Mouse (Mus musculus): ENCODE data around the gene Grid1.

DNA sequence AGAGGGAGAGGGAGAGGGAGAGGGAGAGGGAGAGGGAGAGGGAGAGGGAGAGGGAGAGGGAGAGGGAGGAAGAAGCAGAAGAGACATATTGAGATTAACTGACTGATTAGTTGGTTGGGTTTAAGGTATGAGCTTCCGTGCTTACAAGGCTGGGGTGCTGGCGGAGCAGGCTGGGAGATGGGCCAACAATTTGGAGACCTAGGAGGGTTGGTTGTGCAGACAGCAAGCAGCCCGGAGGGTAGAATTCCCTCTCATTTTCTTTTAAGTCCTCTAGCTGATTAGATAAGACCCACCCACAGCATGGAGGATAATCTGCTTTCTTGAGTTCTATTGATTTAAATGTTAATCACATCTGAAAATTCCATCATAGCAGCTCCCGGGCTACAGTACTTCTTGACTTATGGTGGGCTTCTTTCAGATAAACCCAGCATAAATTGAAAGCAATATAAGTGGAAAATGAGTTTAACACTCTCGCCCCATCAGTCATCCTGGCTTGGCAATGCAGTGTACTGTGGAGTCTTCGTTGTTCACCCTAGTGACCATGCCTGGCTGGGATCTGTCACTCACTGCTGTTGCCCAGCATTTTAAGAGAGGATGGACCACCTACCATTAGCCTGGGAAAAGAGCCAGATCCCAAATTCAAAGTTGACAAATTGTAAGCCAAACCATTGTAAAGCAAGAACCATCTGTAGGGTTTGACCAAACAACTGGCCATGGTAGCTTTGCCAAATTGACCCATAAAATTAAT, 48.8 kb downstream of the Grid1 start:
- no peak for TF ChIP-seq CTCF (IDR thresholded peaks at IDR 0.05; ENCODE audit: borderline replicate concordance, insufficient read depth, low read length)
- TF ChIP-seq POLR2A (IDR thresholded peaks at IDR 0.05; ENCODE audit: low read depth, low read length): no peak

Data from embryonic fibroblast, embryonic 13.5 days (primary cell).